Mouse (Mus musculus): ENCODE data around the gene Poc1a.
A peak's percentile ranks its signal among the peaks of the same experiment; 100 is the strongest.

Gene Poc1a

GRCm38 (mm10) chr9:106301446-106302080 is 20.7 kb downstream of the Poc1a start:
- DNase-seq (ENCODE audit: low read depth, low spot score), result no peak

GRCm38 (mm10) chr9:106302446-106303150 is 21.7 kb downstream of the Poc1a start:
- DNase-seq (ENCODE audit: low read depth, low spot score), result no peak

GRCm38 (mm10) chr9:106303460-106303960 is 22.6 kb downstream of the Poc1a start:
- DNase-seq (ENCODE audit: low read depth, low spot score), result no peak

GRCm38 (mm10) chr9:106305228-106305627 is 24.4 kb downstream of the Poc1a start:
- no peak for DNase-seq (ENCODE audit: low read depth, low spot score)

GRCm38 (mm10) chr9:106306662-106307351 is 25.9 kb downstream of the Poc1a start:
- peak; percentile 59 for DNase-seq (ENCODE audit: low read depth, low spot score)

GRCm38 (mm10) chr9:106308151-106308550 is 27.3 kb downstream of the Poc1a start:
- no peak for DNase-seq (ENCODE audit: low read depth, low spot score)

GRCm38 (mm10) chr9:106308555-106308954 is 27.7 kb downstream of the Poc1a start:
- DNase-seq (ENCODE audit: low read depth, low spot score), result no peak

GRCm38 (mm10) chr9:106308983-106309382 is 28.1 kb downstream of the Poc1a start:
- no peak for DNase-seq (ENCODE audit: low read depth, low spot score)

GRCm38 (mm10) chr9:106309859-106310258 is 29.0 kb downstream of the Poc1a start:
- DNase-seq (ENCODE audit: low read depth, low spot score), result no peak

GRCm38 (mm10) chr9:106311625-106312191 is 30.8 kb downstream of the Poc1a start:
- no peak for DNase-seq (ENCODE audit: low read depth, low spot score)

- DNase-seq (ENCODE audit: low read depth, low spot score), result no peak
Observed at GRCm38 (mm10) chr9:106312950-106313360, 32.1 kb downstream of the Poc1a start.

- DNase-seq (ENCODE audit: low read depth, low spot score), result peak; percentile 56
Observed at GRCm38 (mm10) chr9:106314196-106314595, 33.3 kb downstream of the Poc1a start.

GRCm38 (mm10) chr9:106318074-106318473 is 37.2 kb downstream of the Poc1a start:
- no peak for DNase-seq (ENCODE audit: low read depth, low spot score)

GRCm38 (mm10) chr9:106319095-106319494 is 38.2 kb downstream of the Poc1a start:
- no peak for DNase-seq (ENCODE audit: low read depth, low spot score)

GRCm38 (mm10) chr9:106322497-106322896 is 41.6 kb downstream of the Poc1a start:
- no peak for DNase-seq (ENCODE audit: low read depth, low spot score)

- no peak for DNase-seq (ENCODE audit: low read depth, low spot score)
Observed at GRCm38 (mm10) chr9:106326241-106326640, 45.4 kb downstream of the Poc1a start.

- DNase-seq (ENCODE audit: low read depth, low spot score), result no peak
Observed at GRCm38 (mm10) chr9:106327125-106327809, 46.4 kb downstream of the Poc1a start.

GRCm38 (mm10) chr9:106328068-106328610 is 47.3 kb downstream of the Poc1a start:
- no peak for DNase-seq (ENCODE audit: low read depth, low spot score)

- no peak for DNase-seq (ENCODE audit: low read depth, low spot score)
Observed at GRCm38 (mm10) chr9:106328772-106329511, 48.1 kb downstream of the Poc1a start.

- no peak for DNase-seq (ENCODE audit: low read depth, low spot score)
Observed at GRCm38 (mm10) chr9:106332746-106333145, 51.9 kb downstream of the Poc1a start.

- DNase-seq (ENCODE audit: low read depth, low spot score), result no peak
Observed at GRCm38 (mm10) chr9:106337620-106338019, 56.8 kb downstream of the Poc1a start.
